Mouse (Mus musculus) frontal cortex, adult 2 months (tissue): ENCODE results near the gene Zyg11b. TPM values are rescaled to one million over a fixed set of nuclear protein-coding genes. Genes with fewer than 3 reads are reported as not detected.

ENCODE experiments used
- DNase-seq, 2 experiments: peaks; one replicate each; pipeline ENCODE4 v3.0.0; 2022; ENCODE audit warnings: low spot score in 1 of 2; ENCODE audit errors: extremely low spot score in 1 of 2
- polyA plus RNA-seq: library from polyadenylated mRNA; depleted of rRNA; stranded (reverse); fragments of >200 nt; gene quantifications from 2 replicates; pipeline ENCODE4 v1.2.3, GENCODE M21; 2012

Zyg11b gene
- polyA plus RNA-seq, 1 experiment: 47.5 TPM

GRCm38 (mm10) chr4:108318649-108319615, 18.0 kb upstream of the Zyg11b start:
- no peak for DNase-seq

GRCm38 (mm10) chr4:108317656-108318605, 17.0 kb upstream of the Zyg11b start:
- DNase-seq: no peak

- DNase-seq: no peak
These were observed 13.1 kb upstream of the Zyg11b start for GRCm38 (mm10) chr4:108314041-108314440.

- no peak for DNase-seq
These were observed 9.8 kb upstream of the Zyg11b start for GRCm38 (mm10) chr4:108310706-108311105.

DNA sequence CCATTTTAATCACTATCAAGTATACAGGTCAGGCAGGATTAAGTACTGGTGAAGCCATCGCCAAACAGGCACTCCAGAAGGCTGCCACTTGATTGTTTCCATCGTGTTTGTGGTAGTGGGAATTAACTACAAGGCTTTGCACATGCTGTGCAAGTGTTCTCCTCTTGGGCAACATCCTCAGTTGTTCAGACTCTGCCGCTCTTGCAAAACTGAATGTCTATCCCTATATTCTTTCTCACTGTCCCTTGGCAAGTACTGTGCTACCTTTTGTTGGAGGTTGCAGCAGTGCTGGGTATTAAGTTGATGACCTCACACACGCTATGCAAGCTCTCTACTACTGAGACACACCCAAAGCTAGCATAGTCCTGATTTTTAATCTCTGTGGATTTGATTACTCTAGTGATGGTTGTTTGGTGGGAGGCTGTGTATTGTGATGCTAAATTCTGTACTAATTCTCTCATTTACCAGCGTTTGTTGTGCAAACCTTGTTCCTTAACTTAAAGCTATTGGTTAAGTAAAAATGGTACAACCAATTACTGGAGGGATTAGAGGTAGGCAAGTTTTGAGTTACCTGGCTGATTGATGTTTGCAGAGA, 1.5 kb upstream of the Zyg11b start:
- no peak for DNase-seq

DNA sequence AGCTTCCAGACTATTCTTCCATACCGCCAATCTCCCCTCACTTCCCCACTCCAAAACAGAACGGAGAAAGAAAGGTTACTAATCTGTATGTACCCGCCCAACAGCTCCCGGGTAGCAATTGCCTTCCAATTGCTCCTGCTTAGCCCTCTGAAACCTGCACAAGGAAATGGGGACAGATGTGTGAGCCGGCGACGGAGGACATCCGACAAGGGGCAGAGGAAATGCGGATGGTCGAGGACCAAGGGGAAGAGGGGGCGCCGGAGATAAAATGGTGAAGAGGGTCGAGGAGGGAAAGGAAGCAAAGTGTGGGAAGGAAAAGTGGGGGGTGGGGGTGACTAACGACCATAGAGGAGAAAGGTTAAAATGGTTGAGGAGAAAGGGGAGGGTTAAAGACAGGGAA, 630 bp downstream of the Zyg11b start:
- DNase-seq: peak in 1 of 2 experiments; percentile 24

DNA sequence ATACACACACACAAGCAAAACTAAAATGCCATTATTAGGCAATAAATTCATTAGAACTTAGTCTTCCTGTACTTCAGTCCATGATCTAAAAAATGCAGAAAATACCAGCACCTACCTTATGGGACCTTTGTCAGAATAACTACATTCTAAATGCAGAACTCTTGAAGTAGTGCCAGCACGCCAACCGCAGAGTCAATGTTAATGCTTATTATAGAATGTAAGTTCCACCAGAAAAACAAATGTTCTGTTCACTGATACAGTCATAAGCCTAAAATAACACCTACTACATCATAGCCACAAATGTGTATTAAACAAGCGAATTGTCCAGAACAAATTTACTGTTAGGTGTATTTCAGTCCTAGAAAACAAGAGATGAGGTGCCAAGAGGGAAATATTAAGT, 23.9 kb downstream of the Zyg11b start:
- DNase-seq: peak in 1 of 2 experiments; percentile 62

DNA sequence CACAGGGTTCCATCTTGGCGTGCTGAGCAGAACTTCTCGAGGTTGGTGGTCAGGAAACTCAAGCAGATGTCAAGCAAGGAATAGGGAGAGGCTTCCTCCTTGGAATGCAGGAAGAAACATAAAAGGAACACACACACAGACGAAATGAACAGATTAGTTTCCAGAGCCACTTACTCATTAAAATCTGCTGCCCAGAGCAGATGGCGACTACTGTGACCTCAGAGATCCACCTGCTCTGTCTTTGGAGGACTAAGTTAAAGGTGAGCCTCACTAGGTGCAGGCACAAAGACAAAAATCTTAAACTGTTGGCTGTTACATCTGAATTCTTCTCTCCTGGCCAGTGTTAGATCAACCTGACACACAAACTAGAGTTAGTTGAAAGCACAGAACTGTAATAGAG, 28.6 kb downstream of the Zyg11b start:
- DNase-seq: no peak

DNA sequence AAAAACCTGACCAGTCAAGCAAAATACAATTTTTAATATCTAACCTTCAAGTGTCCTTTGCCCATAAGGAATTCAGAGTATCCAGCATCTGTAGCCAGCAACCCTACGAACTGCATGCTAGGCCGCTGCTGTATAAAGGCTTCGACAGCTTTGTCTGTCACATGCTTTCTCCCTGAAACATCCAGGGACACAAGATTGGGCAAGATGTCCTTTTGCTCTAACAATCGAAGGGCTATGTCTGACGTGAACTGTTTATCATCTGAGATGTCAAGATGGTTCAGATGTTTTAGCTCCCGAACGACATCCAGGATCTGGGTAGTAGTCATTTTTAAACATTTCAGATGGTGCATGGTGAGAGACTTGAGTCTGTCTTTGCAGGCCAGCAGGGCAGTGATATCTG, 35.1 kb downstream of the Zyg11b start:
- no peak for DNase-seq

DNA sequence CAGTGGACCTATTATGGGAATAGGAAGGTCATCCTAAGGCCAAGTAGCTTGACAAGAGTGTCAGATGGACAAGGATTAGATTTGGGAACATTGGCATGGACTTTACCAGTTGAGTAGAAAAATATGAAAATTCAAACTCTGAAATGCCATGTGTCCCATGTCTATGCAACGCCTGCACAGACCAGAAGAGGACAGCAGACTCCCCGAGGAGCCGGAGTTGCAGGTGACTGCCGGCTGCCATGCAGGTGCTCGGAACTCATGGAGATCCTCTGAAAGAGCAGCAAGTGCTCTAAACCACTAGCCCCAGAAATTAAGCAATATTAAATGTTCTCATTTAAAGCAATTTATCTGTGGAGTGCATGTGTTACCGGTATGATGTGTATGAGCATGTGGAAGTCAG, 47.6 kb downstream of the Zyg11b start:
- no peak for DNase-seq

DNA sequence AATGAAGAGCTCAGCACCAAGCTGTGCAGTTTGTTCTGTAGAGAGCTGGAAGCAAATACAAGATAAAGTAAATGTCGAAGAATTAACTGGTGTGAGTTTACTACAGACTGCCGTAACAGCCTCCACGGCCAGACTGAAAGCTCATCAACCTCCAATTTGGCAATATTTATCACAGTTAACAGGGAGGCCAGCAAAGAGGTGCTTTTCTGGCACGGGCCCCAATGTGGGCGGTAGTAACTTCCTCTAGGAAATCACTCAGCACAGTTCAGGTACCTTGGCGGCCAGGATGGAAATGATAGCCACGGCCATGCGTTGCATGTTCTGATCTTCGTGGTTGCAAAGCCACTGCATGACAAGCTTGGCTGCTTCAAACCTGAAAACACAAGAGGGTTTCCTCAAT, 50.4 kb downstream of the Zyg11b start:
- no peak for DNase-seq

DNA sequence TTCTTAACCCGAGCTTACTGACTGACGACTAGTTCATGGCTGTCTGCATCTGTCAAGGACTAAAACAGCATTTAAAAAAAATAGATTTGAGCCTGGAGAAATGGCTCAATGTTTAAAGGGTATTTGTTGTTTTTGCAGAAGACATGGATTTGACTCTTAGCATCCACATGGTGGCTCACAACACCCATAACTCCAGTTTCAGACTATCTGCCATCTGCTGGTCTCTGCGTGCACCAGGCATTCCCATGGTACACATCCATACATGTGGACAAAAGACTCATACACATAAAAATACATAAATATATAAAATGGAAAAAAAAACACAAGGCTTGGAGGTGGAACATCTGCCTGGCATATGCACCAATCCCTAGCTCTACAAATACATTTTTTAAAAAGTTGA, 51.6 kb downstream of the Zyg11b start:
- DNase-seq: no peak

DNA sequence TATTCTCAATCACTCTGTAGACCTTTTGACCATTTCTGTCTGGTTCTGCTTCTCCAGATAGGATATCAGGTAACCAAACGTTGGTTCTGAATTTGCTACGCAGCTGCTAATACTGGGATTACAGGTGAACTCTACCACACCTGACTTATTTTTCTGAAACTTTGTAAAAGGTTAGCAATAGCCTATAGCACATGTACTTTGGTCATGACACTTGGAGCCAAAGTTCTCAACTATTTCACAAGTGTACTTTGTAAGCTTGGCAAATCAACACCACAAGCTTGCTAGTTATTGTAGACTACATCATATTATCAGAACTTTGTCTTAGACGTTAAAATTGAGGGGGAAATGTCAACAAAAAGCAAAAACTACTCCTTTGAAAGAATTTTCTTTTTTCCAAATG, 67.2 kb downstream of the Zyg11b start:
- DNase-seq: no peak

DNA sequence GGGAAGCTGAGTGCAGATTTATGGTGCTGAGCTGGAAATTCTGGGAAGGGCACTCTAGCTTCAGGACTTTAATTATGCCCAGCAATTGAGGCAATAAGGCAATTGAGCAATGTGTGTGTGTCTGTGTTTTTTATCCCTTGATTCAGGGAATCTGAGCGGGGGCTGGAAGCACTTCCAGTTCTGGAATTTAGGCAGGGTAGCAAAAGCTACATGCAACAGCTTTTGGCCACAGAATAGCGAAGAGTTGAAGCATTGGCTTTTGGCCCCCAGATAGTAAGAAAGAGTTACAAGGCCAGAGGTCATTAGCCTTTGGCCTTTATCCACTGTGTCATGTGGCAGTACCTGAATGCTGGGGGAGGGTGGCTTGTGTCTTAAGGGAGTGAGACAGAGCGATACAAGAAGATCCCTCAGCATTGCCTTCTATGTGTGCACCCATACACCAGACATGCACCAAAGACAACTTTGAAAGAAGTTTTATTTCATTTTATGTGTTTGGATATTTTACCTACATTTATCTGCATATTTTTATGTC, 75.5 kb downstream of the Zyg11b start:
- no peak for DNase-seq

GRCm38 (mm10) chr4:108222507-108222906, 78.4 kb downstream of the Zyg11b start:
- DNase-seq: no peak

- no peak for DNase-seq
These were observed 81.9 kb downstream of the Zyg11b start for GRCm38 (mm10) chr4:108219019-108219418.

DNA sequence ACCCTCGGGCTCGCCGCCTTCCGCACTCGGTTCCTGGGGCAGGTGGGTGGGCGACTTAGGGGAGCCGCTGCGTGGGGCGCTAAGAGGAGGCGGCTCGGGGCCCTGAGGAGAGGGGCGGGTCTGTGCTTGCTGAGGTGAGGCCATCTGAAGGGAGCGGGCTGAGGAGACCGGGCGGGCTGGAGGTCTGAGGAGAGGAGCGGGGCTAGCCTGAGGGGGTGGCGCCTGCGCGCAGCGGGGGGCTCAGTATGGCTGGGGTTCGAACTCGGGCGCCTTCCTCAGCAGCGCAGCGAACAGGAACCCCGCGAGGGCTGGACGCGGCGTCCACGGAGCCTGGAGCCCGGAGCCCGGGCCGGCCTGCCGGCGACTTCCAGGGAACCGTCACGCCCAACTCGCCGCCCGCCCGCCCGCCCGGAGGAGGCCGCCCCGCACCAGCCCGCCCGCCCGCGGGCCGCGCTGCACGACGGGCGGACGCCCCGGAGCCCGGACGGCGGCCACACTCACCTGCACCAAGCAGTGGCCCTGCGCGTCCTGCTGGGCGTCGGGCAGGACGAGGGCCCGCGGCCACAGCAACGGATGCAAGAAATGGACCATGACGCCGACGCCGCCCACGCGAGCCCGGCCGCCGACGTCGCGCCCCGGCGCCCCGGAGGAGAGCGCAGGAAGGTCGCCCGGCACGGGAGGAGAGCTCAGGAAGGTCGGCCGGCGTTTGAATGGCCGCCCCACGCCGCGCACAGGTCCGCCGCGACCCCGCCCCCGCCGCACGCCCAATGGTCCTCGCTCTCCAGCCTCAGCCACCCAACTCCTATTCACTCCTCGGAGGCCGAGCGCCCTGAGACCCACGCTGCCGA, 83.3 kb downstream of the Zyg11b start, which contains the start of gene Zyg11a:
Gene Zyg11a (minus strand): TSS at position 717 of the 848 bp plus-strand sequence.
- DNase-seq: no peak

GRCm38 (mm10) chr4:108213023-108213422, 87.9 kb downstream of the Zyg11b start:
- DNase-seq: no peak

- no peak for DNase-seq
These were observed 96.3 kb downstream of the Zyg11b start for GRCm38 (mm10) chr4:108204629-108205028.

DNA sequence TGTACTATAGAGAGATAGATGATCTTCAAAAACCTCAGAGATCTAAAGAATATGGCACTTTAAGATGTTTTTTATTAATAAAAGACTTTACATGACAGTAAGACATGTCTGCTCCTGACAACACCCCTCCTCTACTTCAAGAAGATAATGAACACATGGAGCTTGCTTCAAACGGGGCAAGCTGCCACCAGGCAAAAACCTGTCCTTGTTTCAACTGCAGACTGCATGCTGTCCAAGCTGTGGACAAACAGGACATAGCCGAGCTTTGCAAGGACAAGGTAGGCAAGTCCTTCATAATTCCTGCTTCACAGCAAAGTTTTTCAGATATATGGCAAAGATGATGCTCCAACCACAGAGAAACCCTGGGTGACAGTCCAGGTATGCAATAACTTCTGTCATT, 101.7 kb downstream of the Zyg11b start:
- no peak for DNase-seq
